Mouse (Mus musculus) lung, embryonic 16.5 days (tissue): ENCODE measurements around the gene Tuba8. TPM values are rescaled to one million over a fixed set of nuclear protein-coding genes. Genes with fewer than 3 reads are reported as not detected.

Experiments
- ATAC-seq: fragments of 200-750 bp; cut with Nextera tagmentation; 2 replicates; pipeline ENCODE4 v1.8.0; 2017; ENCODE audit warnings: low read depth, mild to moderate bottlenecking, moderate library complexity
- H3K27ac ChIP-seq: fragments of 300-500 bp; sonication (generic); 2 replicates; pipeline ENCODE4 v1.5.1; 2014; ENCODE audit warnings: mild to moderate bottlenecking, control low read depth, low read length
- H3K27me3 ChIP-seq: fragments of 300-500 bp; sonication (generic); 2 replicates; pipeline ENCODE4 v1.6.1; 2014; ENCODE audit warnings: low read depth, low read length, mixed read lengths; ENCODE audit not compliant: control insufficient read depth, insufficient read depth
- H3K36me3 ChIP-seq: fragments of 300-500 bp; sonication (generic); 2 replicates; pipeline ENCODE4 v1.6.1; 2014; ENCODE audit warnings: low read length; ENCODE audit not compliant: control insufficient read depth, insufficient read depth
- H3K4me1 ChIP-seq: fragments of 300-500 bp; sonication (generic); replicated peaks from 2 replicates; pipeline ENCODE4 v1.6.1; 2014; ENCODE audit warnings: low read length, mixed read lengths; ENCODE audit not compliant: control insufficient read depth, insufficient read depth
- H3K4me2 ChIP-seq: fragments of 300-500 bp; sonication (generic); 2 replicates; pipeline ENCODE4 v1.6.1; 2014; ENCODE audit warnings: low read depth, low read length, control low read depth
- H3K4me3 ChIP-seq: fragments of 300-500 bp; sonication (generic); 2 replicates; pipeline ENCODE4 v1.5.1; 2014; ENCODE audit warnings: mild to moderate bottlenecking, low read length, control low read depth
- H3K9ac ChIP-seq: fragments of 300-500 bp; sonication (generic); 2 replicates; pipeline ENCODE4 v1.6.1; 2014; ENCODE audit warnings: low read length, control low read depth
- H3K9me3 ChIP-seq: fragments of 300-500 bp; sonication (generic); 2 replicates; pipeline ENCODE4 v1.6.1; 2016; ENCODE audit warnings: low read length; ENCODE audit not compliant: control insufficient read depth
- WGBS: fragments of 180-500 bp; shearing (Covaris S2); extraction: QIAGEN DNeasy Blood & Tissue Kit; methylation state at CpG from one replicate; pipeline ENCODE4 v1.1.7; 2014; 5-methylcytosine and 5-hydroxymethylcytosine counted together
- polyA plus RNA-seq: library from polyadenylated mRNA; unstranded; fragments of >200 nt; fragmentation: Nextera tagmentation; extraction: Ambion mirVana; gene quantifications from 2 replicates; pipeline ENCODE4 v1.2.1, GENCODE M21; 2015

The Tuba8 gene
- polyA plus RNA-seq, 1 experiment from 2014 or later = 16.9 TPM

DNA sequence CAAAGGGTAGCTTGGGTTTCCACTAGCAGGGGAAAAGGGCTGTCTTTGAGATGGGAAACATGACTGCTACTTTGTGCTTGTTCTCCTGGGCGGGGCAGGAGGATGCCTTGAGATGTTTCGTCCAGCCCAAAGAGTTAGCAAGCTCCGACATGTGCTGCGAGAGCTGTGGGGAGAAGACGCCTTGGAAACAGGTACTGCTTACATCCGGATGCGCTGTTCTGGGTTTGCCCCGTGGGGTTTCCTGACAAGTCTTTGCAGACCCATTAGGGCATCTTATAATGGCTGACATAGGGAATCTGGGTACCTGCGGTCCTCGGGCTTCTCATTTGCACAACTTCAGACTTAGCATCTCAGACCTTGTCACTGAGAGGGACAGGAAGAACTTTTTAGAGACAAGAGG is 51.5 kb downstream of the Tuba8 start:
- Histone ChIP-seq H3K9me3 (0 out of 2 replicates have a peak, but pooled peaks cover 2% of the 10 kb centered on the region), H3K36me3 (no peaks in the 10 kb centered on the region), H3K9ac (no peak overlapping the region), H3K27ac (no peak overlapping the region), H3K4me1 (no peaks in the 10 kb centered on the region), H3K4me3 (no peak overlapping the region), H3K27me3 (no peaks in the 10 kb centered on the region), H3K4me2 (no peak overlapping the region)
- no peak for ATAC-seq
- 93% methylated on average over 10 of the region's 10 CpGs for WGBS

DNA sequence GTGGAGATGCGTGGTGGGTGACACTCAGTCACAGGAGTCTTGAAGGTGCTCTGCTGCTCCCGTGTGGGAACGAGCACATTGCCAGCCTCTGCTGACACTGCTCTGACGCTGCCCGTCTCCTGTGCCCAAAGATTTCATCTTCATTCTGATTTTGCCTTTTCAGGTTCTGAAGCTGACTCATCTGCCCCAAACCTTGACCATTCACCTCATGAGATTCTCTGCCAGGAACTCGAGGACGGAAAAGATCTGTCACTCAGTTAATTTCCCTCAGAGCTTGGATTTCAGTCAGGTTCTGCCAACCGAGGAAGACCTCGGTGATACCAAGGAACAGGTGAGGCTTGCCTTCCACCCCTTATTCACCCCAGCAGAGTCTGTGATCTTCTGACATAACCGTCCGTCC is 52.0 kb downstream of the Tuba8 start:
- no peaks in the 10 kb centered on the region for H3K4me1 ChIP-seq
- WGBS = 90% methylated on average over 11 of the region's 11 CpGs
- no peaks in the 10 kb centered on the region for H3K27me3 ChIP-seq
- H3K4me2 ChIP-seq = no peak overlapping the region
- H3K4me3 ChIP-seq = no peak overlapping the region
- no peak overlapping the region for H3K9ac ChIP-seq
- 0 out of 2 replicates have a peak, but pooled peaks cover 2% of the 10 kb centered on the region for H3K9me3 ChIP-seq
- no peak overlapping the region for H3K27ac ChIP-seq
- H3K36me3 ChIP-seq = no peaks in the 10 kb centered on the region
- ATAC-seq = no peak

DNA sequence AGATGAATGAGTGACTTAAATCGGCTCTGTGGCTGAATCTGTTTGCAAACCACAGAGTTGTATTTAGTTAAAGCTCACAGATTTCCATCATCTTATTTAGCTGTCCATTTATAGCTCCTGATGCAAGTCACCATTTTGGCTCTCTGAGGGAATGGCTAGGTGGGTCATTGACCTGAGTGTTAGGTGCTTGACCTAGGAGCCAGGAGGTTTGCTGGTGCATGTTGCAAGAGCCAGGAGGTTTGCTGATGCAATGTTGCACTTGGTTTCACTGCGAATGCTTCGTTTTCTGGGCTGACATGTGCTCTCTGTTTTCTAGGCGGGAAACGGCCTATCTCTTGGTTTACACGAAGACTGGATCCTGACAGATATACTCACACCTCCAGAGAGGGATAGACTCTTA is 59.7 kb downstream of the Tuba8 start:
- H3K4me2 ChIP-seq = no peak overlapping the region
- H3K4me1 ChIP-seq = no peaks in the 10 kb centered on the region
- 0 out of 2 replicates have a peak, but pooled peaks cover 2% of the 10 kb centered on the region for H3K9me3 ChIP-seq
- H3K9ac ChIP-seq = no peak overlapping the region
- ATAC-seq = no peak
- 76% methylated on average over 6 of the region's 6 CpGs for WGBS
- H3K36me3 ChIP-seq = no peaks in the 10 kb centered on the region
- no peak overlapping the region for H3K27ac ChIP-seq
- H3K27me3 ChIP-seq = no peaks in the 10 kb centered on the region
- H3K4me3 ChIP-seq = no peak overlapping the region

DNA sequence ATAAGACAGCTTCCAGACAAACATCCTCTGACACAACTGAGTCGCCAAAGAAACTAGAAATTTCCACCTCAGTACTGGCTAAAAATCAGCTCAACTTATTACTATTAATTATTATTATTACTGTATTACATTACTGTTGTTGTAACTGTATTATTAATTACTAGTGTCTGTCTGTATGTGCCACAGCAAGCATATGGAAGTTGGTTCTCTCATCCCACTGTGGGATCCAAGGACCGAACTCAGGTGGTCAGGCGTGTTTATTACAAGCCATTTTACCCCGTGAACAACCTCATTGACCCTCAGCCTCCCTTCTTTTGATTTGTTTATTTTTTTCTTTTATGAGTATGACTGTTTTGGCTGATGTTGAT is 61.2 kb downstream of the Tuba8 start:
- Histone ChIP-seq H3K27me3 (no peaks in the 10 kb centered on the region), H3K9me3 (no peaks in the 10 kb centered on the region), H3K36me3 (no peaks in the 10 kb centered on the region), H3K9ac (no peak overlapping the region), H3K4me2 (no peak overlapping the region), H3K27ac (no peak overlapping the region), H3K4me1 (no peaks in the 10 kb centered on the region), H3K4me3 (no peak overlapping the region)
- ATAC-seq = no peak
- WGBS = 11% methylated on average over 4 of the region's 4 CpGs

DNA sequence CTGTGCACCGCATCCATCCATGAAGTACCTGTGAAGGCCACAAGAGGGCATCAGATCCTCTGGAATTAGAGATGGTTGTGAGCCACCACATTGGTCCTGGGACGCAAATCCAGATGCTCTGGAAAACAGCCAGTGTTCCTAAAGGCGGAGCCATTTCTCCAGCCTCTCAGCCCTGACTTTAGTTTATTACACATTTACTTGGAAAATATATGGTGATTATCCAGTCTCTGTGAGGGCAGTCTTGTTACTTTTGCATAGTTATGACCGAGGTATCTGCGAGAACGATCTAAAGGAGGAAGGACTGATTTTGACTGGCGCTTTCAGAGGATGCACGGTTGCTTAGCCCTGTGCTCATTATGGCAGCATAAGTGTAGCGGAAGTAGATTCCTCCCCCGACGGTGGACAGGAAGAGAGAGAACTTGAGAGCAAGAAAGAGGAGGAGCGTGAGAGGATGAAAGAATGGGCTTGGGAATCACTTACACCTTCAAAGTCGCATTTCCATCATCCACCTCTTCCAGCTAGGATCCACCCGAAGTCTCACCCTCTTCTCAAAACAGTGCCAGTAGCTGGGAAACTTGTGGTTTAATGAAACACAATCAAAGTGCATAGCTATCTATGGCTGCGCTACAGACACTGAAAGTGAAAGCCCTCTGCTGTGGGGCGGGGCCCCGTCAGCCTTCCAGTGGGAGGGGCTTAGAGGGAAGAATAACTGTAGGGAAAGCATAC is 61.7 kb downstream of the Tuba8 start:
- H3K36me3 ChIP-seq = no peaks in the 10 kb centered on the region
- peak overlapping the region; percentile 57 for H3K4me2 ChIP-seq
- 9% methylated on average over 17 of the region's 17 CpGs for WGBS
- H3K4me3 ChIP-seq = peak overlapping the region; percentile 52
- no peaks in the 10 kb centered on the region for H3K27me3 ChIP-seq
- H3K4me1 ChIP-seq = no peaks in the 10 kb centered on the region
- peak; percentile 92 for ATAC-seq
- 0 out of 2 replicates have a peak overlapping the region, but pooled peaks have one; percentile 12 for H3K9ac ChIP-seq
- H3K9me3 ChIP-seq = no peaks in the 10 kb centered on the region
- peak overlapping the region; percentile 55 for H3K27ac ChIP-seq

DNA sequence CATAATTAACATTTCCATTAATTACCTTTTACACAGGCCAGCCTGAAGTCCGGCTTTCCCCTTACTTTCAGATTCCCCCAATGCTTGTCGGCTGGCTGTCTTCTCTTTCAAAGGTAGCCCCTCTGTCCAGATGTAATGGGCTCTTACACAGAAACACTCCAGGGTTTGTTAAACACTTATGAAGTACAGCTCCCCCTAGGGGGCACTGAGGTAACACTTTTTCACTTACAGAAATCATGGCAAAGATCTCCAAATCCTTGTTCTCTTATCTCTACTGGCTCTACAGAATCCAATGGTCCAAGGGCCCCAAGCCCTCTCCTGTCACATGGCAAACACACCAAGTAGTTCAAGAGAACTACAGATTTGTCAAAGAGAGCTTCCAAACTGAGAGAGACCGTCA is 63.9 kb downstream of the Tuba8 start:
- H3K27me3 ChIP-seq = no peaks in the 10 kb centered on the region
- no peak overlapping the region for H3K27ac ChIP-seq
- WGBS = 74% methylated on average over 3 of the region's 3 CpGs
- no peak for ATAC-seq
- H3K4me2 ChIP-seq = no peak overlapping the region
- H3K36me3 ChIP-seq = no peaks in the 10 kb centered on the region
- H3K4me1 ChIP-seq = no peaks in the 10 kb centered on the region
- H3K9ac ChIP-seq = no peak overlapping the region
- no peaks in the 10 kb centered on the region for H3K9me3 ChIP-seq
- H3K4me3 ChIP-seq = no peak overlapping the region

Other genes with a start within 250 kb of the Tuba8 start
- gene Mical3, start 79.7 kb upstream of the Tuba8 start, polyA plus RNA-seq = 15.9 and 18.0 TPM in 2 replicates
- 15.6 and 17.6 TPM in 2 replicates for gene Pex26, start 27.0 kb upstream of the Tuba8 start, polyA plus RNA-seq
- 7.3 and 7.9 TPM in 2 replicates for gene Usp18, start 35.2 kb downstream of the Tuba8 start, polyA plus RNA-seq
- gene Slc6a13, start 89.5 kb downstream of the Tuba8 start, polyA plus RNA-seq = 0.84 and 1.4 TPM in 2 replicates
- gene Slc6a12, start 132.4 kb downstream of the Tuba8 start, polyA plus RNA-seq = not detected in 2 replicates